Mouse (Mus musculus) CD4-positive naive resting alpha-beta T cell, adult 57 days (primary cell): ENCODE data around the gene Slc45a3. TPM values are rescaled to one million over a fixed set of nuclear protein-coding genes. Genes with fewer than 3 reads are reported as not detected.

Experiments used
- total RNA-seq: library from RNA; stranded (reverse); gene quantifications from one replicate; pipeline ENCODE4 v1.2.4, GENCODE M21; 2023

Slc45a3 gene
- total RNA-seq, result 2.0 TPM

GRCm38 (mm10) chr1:131962606-131963084 is at the start of gene Slc45a3:
Gene Slc45a3, plus strand, starts transcription at chr1:131962967.

GRCm38 (mm10) chr1:132007282-132007815 is 44.6 kb downstream of the Slc45a3 start, which contains the start of gene Elk4:
Gene Elk4, plus strand, starts transcription at chr1:132007607.

Other genes starting within 250 kb of the Slc45a3 start
- gene Slc26a9, start 218.9 kb upstream of the Slc45a3 start, total RNA-seq, result not detected
- not detected for gene Pm20d1, start 165.6 kb upstream of the Slc45a3 start, total RNA-seq
- 34.8 TPM for gene Slc41a1, start 135.5 kb upstream of the Slc45a3 start, total RNA-seq
- 9.5 TPM for gene Rab29, start 95.7 kb upstream of the Slc45a3 start, total RNA-seq
- gene Nucks1, start 52.4 kb upstream of the Slc45a3 start, total RNA-seq, result 72.1 TPM
- gene Elk4, start 44.6 kb downstream of the Slc45a3 start, total RNA-seq, result 337 TPM
- gene Mfsd4a, start 105.1 kb downstream of the Slc45a3 start, total RNA-seq, result 0.18 TPM
- gene Cdk18, start 176.7 kb downstream of the Slc45a3 start, total RNA-seq, result 1.8 TPM
- gene Lemd1, start 228.5 kb downstream of the Slc45a3 start, total RNA-seq, result not detected
- not detected for gene AC124108.1, start 228.5 kb downstream of the Slc45a3 start, total RNA-seq